Mouse (Mus musculus) thymus, adult 2 months (tissue): Measurements from ENCODE around the gene Gsdme.

ENCODE experiments used
- CTCF ChIP-seq: fragments of 200-500 bp; IDR thresholded peaks from 2 replicates; pipeline ENCODE4 v1.5.1; 2012; ENCODE audit warnings: mild to moderate bottlenecking, control low read depth, low read length, moderate library complexity, borderline replicate concordance; ENCODE audit not compliant: control insufficient read depth, poor library complexity, insufficient read depth; ENCODE audit errors: extremely low read depth
- POLR2A ChIP-seq: fragments of 200-500 bp; IDR thresholded peaks from 2 replicates; pipeline ENCODE4 v1.6.1; 2012; ENCODE audit warnings: mild to moderate bottlenecking, low read length, control low read depth, moderate library complexity; ENCODE audit not compliant: control insufficient read depth, poor library complexity, insufficient read depth; ENCODE audit errors: extremely low read depth

DNA sequence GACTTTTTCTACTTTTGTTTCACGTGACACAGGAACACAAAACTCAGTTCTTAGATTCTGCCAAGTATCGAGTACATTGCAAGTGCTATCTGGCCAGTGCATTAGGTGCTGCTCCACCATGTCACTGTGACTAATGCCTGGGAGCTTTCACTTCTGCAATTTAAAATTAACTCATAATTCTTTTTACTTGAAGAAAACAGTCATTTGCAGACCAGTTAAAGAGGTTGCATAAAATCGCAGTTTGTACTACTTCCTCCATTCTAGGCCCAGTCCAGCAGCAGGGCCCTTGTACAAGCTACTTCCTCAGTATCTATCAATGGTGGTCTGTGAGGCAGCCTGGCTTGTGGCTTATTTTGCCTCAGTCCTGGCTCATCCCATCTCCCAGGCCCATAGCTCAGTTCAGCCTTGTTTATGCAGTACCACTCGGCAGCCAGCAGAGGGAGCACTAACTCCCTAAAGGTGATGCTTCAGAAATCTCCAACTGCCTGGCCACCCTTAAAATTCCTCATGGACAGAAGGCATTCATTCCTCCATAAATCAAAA lies 41.4 kb upstream of the Gsdme start:
- TF ChIP-seq POLR2A (no peak), CTCF (peak; percentile 81; the same call in 1 of the 2 replicates)
